Mouse (Mus musculus) forebrain, embryonic 14.5 days (tissue): ENCODE measurements at regions not wholly inside any gene's neighbourhood (a gene's known extent, or its start where the extent isn't known, plus 50 kb on each side); places are given as distances from the start of the nearest gene placed in this dataset.

Source experiments
- ATAC-seq: fragments of 200-750 bp; cut with Nextera tagmentation; 2 replicates; pipeline ENCODE4 v1.8.0; 2017; ENCODE audit warnings: mild to moderate bottlenecking, moderate library complexity
- DNase-seq: peaks from one replicate; pipeline ENCODE4 v3.0.0-alpha.2; 2015; ENCODE audit warnings: low spot score
- H3K27ac ChIP-seq: fragments of 300-500 bp; sonication (generic); 2 replicates; pipeline ENCODE4 v1.5.1; 2014; ENCODE audit warnings: low read depth, mild to moderate bottlenecking, control low read depth, low read length, moderate library complexity
- H3K27me3 ChIP-seq: fragments of 300-500 bp; sonication (generic); replicated peaks from 2 replicates; pipeline ENCODE4 v1.6.1; 2014; ENCODE audit warnings: low read length, control low read depth, mixed read lengths; ENCODE audit not compliant: control insufficient read depth, insufficient read depth
- H3K36me3 ChIP-seq: fragments of 300-500 bp; sonication (generic); 2 replicates; pipeline ENCODE4 v1.6.1; 2014; ENCODE audit warnings: low read length, control low read depth; ENCODE audit not compliant: control insufficient read depth, insufficient read depth
- H3K4me1 ChIP-seq: fragments of 300-500 bp; sonication (generic); 2 replicates; pipeline ENCODE4 v1.6.1; 2014; ENCODE audit warnings: antibody characterized with exemption, low read length, control low read depth; ENCODE audit not compliant: control insufficient read depth, insufficient read depth
- H3K4me2 ChIP-seq: fragments of 300-500 bp; sonication (generic); 2 replicates; pipeline ENCODE4 v1.6.1; 2014; ENCODE audit warnings: mild to moderate bottlenecking, control low read depth, low read length
- H3K4me3 ChIP-seq: fragments of 300-500 bp; sonication (generic); 2 replicates; pipeline ENCODE4 v1.5.1; 2014; ENCODE audit warnings: low read depth, low read length, control low read depth
- H3K9ac ChIP-seq: fragments of 300-500 bp; sonication (generic); 2 replicates; pipeline ENCODE4 v1.6.1; 2014; ENCODE audit warnings: mild to moderate bottlenecking, low read length, control low read depth, moderate library complexity
- H3K9me3 ChIP-seq: fragments of 300-500 bp; sonication (generic); replicated peaks from 2 replicates; pipeline ENCODE4 v1.6.1; 2016; ENCODE audit warnings: low read length, control low read depth, mixed read lengths; ENCODE audit not compliant: control insufficient read depth
- WGBS: fragments of 180-500 bp; shearing (Covaris S2); extraction: QIAGEN DNeasy Blood & Tissue Kit; methylation state at CpG from one replicate; pipeline ENCODE4 v1.1.7; 2014; 5-methylcytosine and 5-hydroxymethylcytosine counted together

DNA sequence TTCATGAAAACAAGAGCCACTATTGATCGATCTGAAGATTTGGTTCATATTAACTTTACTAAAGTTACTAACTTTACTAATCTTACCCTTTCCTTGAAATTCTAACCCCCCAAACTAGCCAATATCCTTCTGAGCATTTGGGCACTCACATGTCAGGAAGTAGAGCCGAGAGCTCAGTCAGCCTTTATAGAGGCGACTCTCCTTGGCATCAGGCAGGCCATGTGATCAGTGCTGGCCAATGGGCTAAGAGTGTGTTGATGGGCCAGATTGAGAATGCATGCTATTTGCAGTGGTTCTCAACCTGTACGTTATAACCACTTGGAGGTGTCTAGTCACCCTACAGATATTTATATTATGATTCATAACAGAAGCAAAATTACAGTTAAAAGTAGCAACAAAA lies 69.6 kb upstream of the Slc35b4 start:
- no peak overlapping the region for H3K4me3 ChIP-seq
- H3K27ac ChIP-seq, result no peak overlapping the region
- H3K9me3 ChIP-seq, result no peaks in the 10 kb centered on the region
- H3K9ac ChIP-seq, result no peak overlapping the region
- H3K4me1 ChIP-seq, result 0 out of 2 replicates have a peak, but pooled peaks cover 2% of the 10 kb centered on the region
- DNase-seq (no peak), ATAC-seq (no peak)
- H3K27me3 ChIP-seq, result no peaks in the 10 kb centered on the region
- no peaks in the 10 kb centered on the region for H3K36me3 ChIP-seq
- WGBS, result 84% methylated on average over 4 of the region's 4 CpGs
- no peak overlapping the region for H3K4me2 ChIP-seq

DNA sequence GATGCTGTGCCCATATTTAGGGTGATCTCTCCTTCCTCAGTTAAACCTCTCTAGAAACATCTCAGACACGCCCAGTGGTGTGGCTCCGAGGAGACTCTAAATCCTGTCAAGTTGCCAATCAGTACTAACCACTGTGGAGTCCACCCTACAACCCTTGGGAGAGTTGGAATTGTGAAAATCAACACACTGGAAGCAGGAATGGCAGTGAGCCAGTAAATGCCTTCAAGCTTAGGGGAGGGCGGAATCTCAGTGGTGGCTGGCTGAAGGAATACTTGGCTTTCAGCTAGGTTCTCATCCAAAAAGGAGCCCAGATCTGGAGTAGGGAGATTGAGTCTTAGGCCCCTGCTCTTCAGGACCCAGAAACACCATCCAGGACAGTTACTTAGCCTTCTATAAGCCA lies 66.1 kb upstream of the Slc35b4 start:
- WGBS, result 80% methylated on average over 3 of the region's 3 CpGs
- ATAC-seq (no peak), DNase-seq (peak; percentile 10)
- no peaks in the 10 kb centered on the region for H3K9me3 ChIP-seq
- 0 out of 2 replicates have a peak, but pooled peaks cover 2% of the 10 kb centered on the region for H3K4me1 ChIP-seq
- H3K9ac ChIP-seq, result no peak overlapping the region
- H3K27me3 ChIP-seq, result no peaks in the 10 kb centered on the region
- no peak overlapping the region for H3K4me3 ChIP-seq
- no peaks in the 10 kb centered on the region for H3K36me3 ChIP-seq
- H3K27ac ChIP-seq, result no peak overlapping the region
- no peak overlapping the region for H3K4me2 ChIP-seq

DNA sequence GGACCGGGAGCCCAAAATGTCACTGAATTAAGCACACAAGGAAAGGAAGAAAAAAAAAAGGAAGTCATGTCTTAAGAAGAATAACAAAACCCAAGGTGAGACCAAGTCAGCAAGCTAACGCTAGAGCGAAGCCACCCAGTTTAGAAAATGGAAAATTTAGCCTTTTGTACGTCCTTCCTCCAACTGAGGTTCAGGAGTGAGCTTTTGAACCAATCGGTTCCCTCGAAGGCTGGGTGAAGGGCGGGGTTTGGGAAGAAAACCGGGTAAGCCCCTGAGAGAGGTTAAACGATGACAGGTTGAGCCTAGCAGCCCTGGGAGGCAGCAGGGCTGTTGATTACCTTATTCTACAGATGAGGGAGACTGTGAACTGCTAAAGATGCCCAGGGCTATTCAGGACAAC lies 65.6 kb upstream of the Slc35b4 start:
- WGBS, result 19% methylated on average over 9 of the region's 9 CpGs
- no peak overlapping the region for H3K27ac ChIP-seq
- H3K4me2 ChIP-seq, result no peak overlapping the region
- H3K36me3 ChIP-seq, result no peaks in the 10 kb centered on the region
- no peaks in the 10 kb centered on the region for H3K9me3 ChIP-seq
- H3K4me3 ChIP-seq, result no peak overlapping the region
- no peaks in the 10 kb centered on the region for H3K27me3 ChIP-seq
- no peak overlapping the region for H3K9ac ChIP-seq
- ATAC-seq (no peak), DNase-seq (peak; percentile 4)
- H3K4me1 ChIP-seq, result 0 out of 2 replicates have a peak, but pooled peaks cover 2% of the 10 kb centered on the region

DNA sequence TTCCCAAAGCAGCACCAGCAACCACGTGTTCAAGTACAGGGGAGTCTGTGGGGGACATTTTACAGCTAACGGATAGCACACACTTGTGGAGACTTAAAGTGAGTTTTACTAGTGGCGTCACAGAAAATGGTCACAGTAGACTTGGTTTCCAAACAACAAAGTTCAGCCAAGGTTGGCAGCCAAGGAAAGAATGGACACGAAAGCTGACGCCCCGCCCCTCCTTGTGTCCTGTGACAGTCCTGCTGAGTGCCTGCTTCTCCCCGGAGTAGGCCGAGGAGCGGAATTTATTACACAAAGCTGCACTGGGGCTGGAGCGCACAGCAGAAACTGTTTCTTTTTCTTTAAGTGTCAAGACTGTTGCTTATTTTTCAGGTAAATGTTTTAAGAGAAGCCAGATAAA lies 58.2 kb upstream of the Slc35b4 start:
- Histone ChIP-seq H3K27ac (no peak overlapping the region), H3K27me3 (no peaks in the 10 kb centered on the region), H3K4me1 (peaks cover 9% of the 10 kb centered on the region), H3K4me3 (no peak overlapping the region), H3K4me2 (no peak overlapping the region), H3K9me3 (no peaks in the 10 kb centered on the region), H3K9ac (no peak overlapping the region), H3K36me3 (no peaks in the 10 kb centered on the region)
- 35% methylated on average over 10 of the region's 10 CpGs for WGBS
- peak; percentile 6 for DNase-seq
- ATAC-seq, result no peak

DNA sequence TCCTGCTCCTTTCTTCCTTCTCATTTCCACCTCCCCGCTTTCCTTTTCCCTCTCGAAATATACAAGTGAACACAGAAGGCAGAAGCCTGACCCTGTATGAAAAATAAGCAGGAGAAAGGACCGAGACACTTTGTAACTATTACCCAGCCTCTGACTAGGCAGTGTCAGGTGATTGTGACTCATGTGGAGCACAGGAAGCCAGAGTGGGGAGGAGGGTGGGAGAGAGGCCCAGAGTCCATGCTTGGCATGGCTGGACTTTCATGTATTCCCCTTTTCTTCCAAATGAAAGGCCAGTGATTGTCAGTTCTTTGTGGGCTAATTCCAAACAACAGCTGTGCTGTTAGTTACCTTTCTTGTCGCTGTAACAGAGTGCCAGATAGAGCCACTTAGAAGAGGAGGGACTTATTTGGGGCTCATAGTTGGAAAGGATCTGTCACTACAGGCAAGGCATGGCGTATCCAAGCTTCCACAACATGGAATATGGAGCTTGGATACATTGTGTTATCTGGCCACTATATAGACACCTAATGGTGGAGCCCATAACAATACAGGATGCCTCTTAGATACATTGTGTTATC lies 57.6 kb upstream of the Slc35b4 start:
- peak; percentile 68; the same call in 1 of the 2 replicates for ATAC-seq
- H3K27me3 ChIP-seq, result no peaks in the 10 kb centered on the region

DNA sequence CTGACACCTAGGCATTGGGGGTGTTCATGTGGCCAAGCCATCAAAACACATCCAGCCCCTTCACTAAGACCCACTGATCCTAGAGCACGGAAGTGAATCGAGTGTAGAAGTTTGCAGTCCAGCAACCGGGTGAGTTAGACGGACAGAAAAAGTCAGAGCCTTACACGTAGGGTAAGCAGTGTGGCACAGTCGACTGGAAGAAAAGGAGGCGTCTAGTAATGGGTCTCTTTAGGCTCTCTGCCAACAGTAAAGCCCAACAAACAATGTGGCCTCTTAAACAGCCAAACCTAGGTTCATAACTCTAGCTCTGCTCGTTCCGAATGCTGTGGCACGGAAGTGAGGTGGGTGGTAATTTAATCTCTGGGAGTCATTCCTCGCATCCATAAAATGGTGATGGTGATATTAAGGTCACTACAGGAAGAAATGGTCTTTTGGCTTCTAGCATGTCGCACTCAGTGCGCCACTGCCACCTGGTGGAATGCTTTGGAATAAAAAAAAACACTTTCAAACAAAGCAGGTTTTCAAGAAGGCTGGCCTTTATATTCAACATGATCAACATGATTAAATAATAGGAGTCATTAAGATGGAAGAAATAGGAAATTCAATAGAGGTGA lies 54.0 kb upstream of the Slc35b4 start:
- no peak overlapping the region for H3K9ac ChIP-seq
- H3K4me1 ChIP-seq, result peaks cover 9% of the 10 kb centered on the region
- no peak overlapping the region for H3K4me3 ChIP-seq
- no peak overlapping the region for H3K27ac ChIP-seq
- no peaks in the 10 kb centered on the region for H3K9me3 ChIP-seq
- H3K36me3 ChIP-seq, result no peaks in the 10 kb centered on the region
- 25% methylated on average over 13 of the region's 13 CpGs for WGBS
- H3K27me3 ChIP-seq, result no peaks in the 10 kb centered on the region
- no peak overlapping the region for H3K4me2 ChIP-seq
- ATAC-seq, result peak; percentile 54
- DNase-seq, result peak; percentile 83

More for the DNA sequence above, 57.6 kb upstream of the Slc35b4 start:
- DNase-seq, result peak; percentile 53
- Histone ChIP-seq H3K27ac (0 out of 2 replicates have a peak overlapping the region, but pooled peaks have one; percentile 21), H3K4me3 (no peak overlapping the region), H3K4me2 (no peak overlapping the region), H3K4me1 (peaks cover 9% of the 10 kb centered on the region), H3K36me3 (no peaks in the 10 kb centered on the region), H3K9ac (no peak overlapping the region), H3K9me3 (no peaks in the 10 kb centered on the region)
- WGBS, result 63% methylated on average over 5 of the region's 5 CpGs

DNA sequence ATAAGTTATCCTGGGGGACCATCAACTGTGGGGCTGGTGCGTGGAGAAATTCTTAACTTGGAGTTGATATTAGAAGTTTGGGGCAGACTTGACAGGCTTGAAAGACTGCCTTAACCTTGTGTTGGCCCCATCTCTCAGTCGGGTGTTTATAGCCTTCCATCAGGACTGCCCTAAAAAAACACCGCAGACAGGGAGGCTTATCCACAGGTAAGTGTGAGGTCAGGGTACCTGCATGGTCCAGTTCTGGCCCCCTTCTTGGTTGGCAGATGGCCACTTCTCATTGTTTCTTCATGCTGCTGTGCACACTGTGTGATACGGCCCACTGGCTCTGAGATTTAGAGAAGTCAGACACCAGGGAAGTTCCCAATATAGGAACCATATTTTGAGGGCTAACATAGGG lies 50.2 kb upstream of the Slc35b4 start:
- H3K4me2 ChIP-seq, result no peak overlapping the region
- ATAC-seq, result no peak
- no peak for DNase-seq
- H3K9ac ChIP-seq, result no peak overlapping the region
- H3K4me3 ChIP-seq, result no peak overlapping the region
- no peaks in the 10 kb centered on the region for H3K36me3 ChIP-seq
- 0 out of 2 replicates have a peak, but pooled peaks cover 3% of the 10 kb centered on the region for H3K4me1 ChIP-seq
- H3K27me3 ChIP-seq, result no peaks in the 10 kb centered on the region
- 84% methylated on average over 4 of the region's 4 CpGs for WGBS
- no peak overlapping the region for H3K27ac ChIP-seq
- peaks cover 3% of the 10 kb centered on the region for H3K9me3 ChIP-seq
